Mouse (Mus musculus): ENCODE measurements around the gene Nxn. TPM values are rescaled to one million over a fixed set of nuclear protein-coding genes. Genes with fewer than 3 reads are reported as not detected.

Nxn gene
- polyA plus RNA-seq, 1 experiment from 2014 or later: 59.5 TPM

GRCm38 (mm10) chr11:76355425-76355824 is 43.5 kb downstream of the Nxn start:
- H3K4me1 ChIP-seq: peaks cover 90% of the 10 kb centered on the region
- WGBS: 85% methylated on average over 6 of the region's 6 CpGs

GRCm38 (mm10) chr11:76352861-76353558 is 45.9 kb downstream of the Nxn start:
- Histone ChIP-seq H3K27me3 (ENCODE audit: low read depth, poor library complexity, severe bottlenecking) (no peaks in the 10 kb centered on the region), H3K4me1 (peaks cover 88% of the 10 kb centered on the region), H3K4me3 (no peak overlapping the region), H3K9me3 (replicated peaks) (no peaks in the 10 kb centered on the region), H3K27ac (replicated peaks) (peak overlapping the region; percentile 78), H3K36me3 (peaks cover 8% of the 10 kb centered on the region; the same call in 1 of the 2 replicates)
- WGBS: 51% methylated on average over 16 of the region's 16 CpGs
- peak; percentile 25 for DNase-seq (ENCODE audit: low spot score)

More at GRCm38 (mm10) chr11:76355425-76355824, 43.5 kb downstream of the Nxn start:
- peaks cover 8% of the 10 kb centered on the region; the same call in 1 of the 2 replicates for H3K36me3 ChIP-seq
- H3K27me3 ChIP-seq (ENCODE audit: low read depth, poor library complexity, severe bottlenecking): no peaks in the 10 kb centered on the region
- H3K9me3 ChIP-seq (replicated peaks): no peaks in the 10 kb centered on the region
- no peak for DNase-seq (ENCODE audit: low spot score)
- no peak overlapping the region for H3K27ac ChIP-seq (replicated peaks)
- H3K4me3 ChIP-seq: no peak overlapping the region

- Histone ChIP-seq H3K36me3 (peaks cover 12% of the 10 kb centered on the region), H3K4me1 (peaks cover 82% of the 10 kb centered on the region), H3K9me3 (replicated peaks) (no peaks in the 10 kb centered on the region), H3K27ac (replicated peaks) (peak overlapping the region; percentile 78), H3K27me3 (ENCODE audit: low read depth, poor library complexity, severe bottlenecking) (no peaks in the 10 kb centered on the region), H3K4me3 (no peak overlapping the region)
- WGBS: 20% methylated on average over 3 of the region's 3 CpGs
- peak; percentile 27 for DNase-seq (ENCODE audit: low spot score)
Observed at GRCm38 (mm10) chr11:76351624-76352011, 47.3 kb downstream of the Nxn start.

- Histone ChIP-seq H3K27me3 (ENCODE audit: low read depth, poor library complexity, severe bottlenecking) (no peaks in the 10 kb centered on the region), H3K4me3 (0 out of 2 replicates have a peak overlapping the region, but pooled peaks have one; percentile 1), H3K27ac (replicated peaks) (peak overlapping the region; percentile 78), H3K36me3 (peaks cover 17% of the 10 kb centered on the region), H3K9me3 (replicated peaks) (no peaks in the 10 kb centered on the region), H3K4me1 (peaks cover 78% of the 10 kb centered on the region)
- 26% methylated on average over 10 of the region's 10 CpGs for WGBS
- peak; percentile 44 for DNase-seq (ENCODE audit: low spot score)
Observed at GRCm38 (mm10) chr11:76350931-76351623, 47.9 kb downstream of the Nxn start.

GRCm38 (mm10) chr11:76349833-76350232 is 49.1 kb downstream of the Nxn start:
- 64% methylated on average over 5 of the region's 5 CpGs for WGBS
- no peak for DNase-seq (ENCODE audit: low spot score)
- Histone ChIP-seq H3K9me3 (replicated peaks) (no peaks in the 10 kb centered on the region), H3K36me3 (peaks cover 18% of the 10 kb centered on the region), H3K27me3 (ENCODE audit: low read depth, poor library complexity, severe bottlenecking) (no peaks in the 10 kb centered on the region), H3K4me3 (peak overlapping the region; percentile 4; the same call in 1 of the 2 replicates), H3K27ac (replicated peaks) (peak overlapping the region; percentile 78), H3K4me1 (peaks cover 68% of the 10 kb centered on the region)

GRCm38 (mm10) chr11:76347589-76347988 is 51.4 kb downstream of the Nxn start:
- H3K9me3 ChIP-seq (replicated peaks): no peaks in the 10 kb centered on the region
- H3K4me1 ChIP-seq: peaks cover 62% of the 10 kb centered on the region
- H3K4me3 ChIP-seq: no peak overlapping the region
- no peaks in the 10 kb centered on the region for H3K27me3 ChIP-seq (ENCODE audit: low read depth, poor library complexity, severe bottlenecking)
- WGBS: 55% methylated on average over 4 of the region's 4 CpGs
- H3K27ac ChIP-seq (replicated peaks): no peak overlapping the region; the same call in 1 of the 2 replicates
- DNase-seq (ENCODE audit: low spot score): no peak
- peaks cover 15% of the 10 kb centered on the region for H3K36me3 ChIP-seq

GRCm38 (mm10) chr11:76343031-76343430 is 55.9 kb downstream of the Nxn start:
- WGBS: 61% methylated on average over 9 of the region's 9 CpGs
- Histone ChIP-seq H3K27ac (replicated peaks) (peak overlapping the region; percentile 63; the same call in 1 of the 2 replicates), H3K9me3 (replicated peaks) (no peaks in the 10 kb centered on the region), H3K27me3 (ENCODE audit: low read depth, poor library complexity, severe bottlenecking) (no peaks in the 10 kb centered on the region), H3K36me3 (peaks cover 15% of the 10 kb centered on the region), H3K4me1 (peaks cover 28% of the 10 kb centered on the region), H3K4me3 (no peak overlapping the region)
- DNase-seq (ENCODE audit: low spot score): no peak

- Histone ChIP-seq H3K27ac (replicated peaks) (0 out of 2 replicates have a peak overlapping the region, but pooled peaks have one; percentile 38), H3K27me3 (ENCODE audit: low read depth, poor library complexity, severe bottlenecking) (no peaks in the 10 kb centered on the region), H3K36me3 (peaks cover 15% of the 10 kb centered on the region), H3K4me1 (peaks cover 24% of the 10 kb centered on the region), H3K4me3 (no peak overlapping the region), H3K9me3 (replicated peaks) (no peaks in the 10 kb centered on the region)
- no peak for DNase-seq (ENCODE audit: low spot score)
- 85% methylated on average over 14 of the region's 14 CpGs for WGBS
Observed at GRCm38 (mm10) chr11:76341884-76342645, 56.9 kb downstream of the Nxn start.

GRCm38 (mm10) chr11:76341163-76341562 is 57.8 kb downstream of the Nxn start:
- no peak overlapping the region for H3K27ac ChIP-seq (replicated peaks)
- peaks cover 7% of the 10 kb centered on the region for H3K36me3 ChIP-seq
- H3K4me1 ChIP-seq: peaks cover 24% of the 10 kb centered on the region
- H3K27me3 ChIP-seq (ENCODE audit: low read depth, poor library complexity, severe bottlenecking): no peaks in the 10 kb centered on the region
- DNase-seq (ENCODE audit: low spot score): no peak
- H3K4me3 ChIP-seq: no peak overlapping the region
- H3K9me3 ChIP-seq (replicated peaks): no peaks in the 10 kb centered on the region
- 90% methylated on average over 14 of the region's 14 CpGs for WGBS

- no peak overlapping the region for H3K4me3 ChIP-seq
- 87% methylated on average over 5 of the region's 5 CpGs for WGBS
- peaks cover 35% of the 10 kb centered on the region for H3K4me1 ChIP-seq
- no peak for DNase-seq (ENCODE audit: low spot score)
- H3K27me3 ChIP-seq (ENCODE audit: low read depth, poor library complexity, severe bottlenecking): no peaks in the 10 kb centered on the region
- no peaks in the 10 kb centered on the region for H3K36me3 ChIP-seq
- H3K27ac ChIP-seq (replicated peaks): no peak overlapping the region
- H3K9me3 ChIP-seq (replicated peaks): no peaks in the 10 kb centered on the region
Observed at GRCm38 (mm10) chr11:76339830-76340229, 59.1 kb downstream of the Nxn start.

GRCm38 (mm10) chr11:76339141-76339540 is 59.8 kb downstream of the Nxn start:
- Histone ChIP-seq H3K27me3 (ENCODE audit: low read depth, poor library complexity, severe bottlenecking) (no peaks in the 10 kb centered on the region), H3K9me3 (replicated peaks) (no peaks in the 10 kb centered on the region), H3K4me3 (no peak overlapping the region), H3K36me3 (no peaks in the 10 kb centered on the region), H3K4me1 (peaks cover 35% of the 10 kb centered on the region), H3K27ac (replicated peaks) (no peak overlapping the region)
- 91% methylated on average over 11 of the region's 11 CpGs for WGBS
- DNase-seq (ENCODE audit: low spot score): no peak

GRCm38 (mm10) chr11:76338656-76339055 is 60.3 kb downstream of the Nxn start:
- 95% methylated on average over 8 of the region's 8 CpGs for WGBS
- peaks cover 33% of the 10 kb centered on the region for H3K4me1 ChIP-seq

More at GRCm38 (mm10) chr11:76338656-76339055, 60.3 kb downstream of the Nxn start:
- Histone ChIP-seq H3K27ac (replicated peaks) (no peak overlapping the region), H3K27me3 (ENCODE audit: low read depth, poor library complexity, severe bottlenecking) (no peaks in the 10 kb centered on the region), H3K4me3 (no peak overlapping the region), H3K36me3 (no peaks in the 10 kb centered on the region), H3K9me3 (replicated peaks) (no peaks in the 10 kb centered on the region)
- no peak for DNase-seq (ENCODE audit: low spot score)
